Mouse (Mus musculus): ENCODE measurements around the gene Cxcr6. TPM values are rescaled to one million over a fixed set of nuclear protein-coding genes. Genes with fewer than 3 reads are reported as not detected.

The Cxcr6 gene
- polyA plus RNA-seq, 1 experiment from 2014 or later = 0.22 TPM

DNA sequence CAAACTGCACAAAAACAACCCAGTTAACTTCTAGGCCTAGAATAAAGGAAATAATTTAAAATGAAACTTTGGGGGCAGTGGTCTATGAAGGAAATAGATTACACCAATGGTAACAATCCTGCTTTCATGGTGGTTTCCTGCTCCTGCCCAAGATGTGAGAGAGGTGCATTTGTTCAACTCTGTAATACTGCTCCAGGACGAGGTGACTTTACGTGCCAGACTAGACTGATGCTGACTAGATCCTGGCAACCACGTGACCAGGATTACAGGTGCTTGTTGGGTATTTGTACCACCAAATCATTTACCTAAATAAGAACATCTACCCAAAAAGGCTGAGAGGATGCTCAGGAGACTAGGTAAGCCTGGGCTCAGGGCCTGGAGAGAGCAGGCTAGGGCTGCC lies 5.6 kb downstream of the Cxcr6 start:
- Histone ChIP-seq H3K9ac (ENCODE audit: low read depth, low read length) (no peak overlapping the region), H3K9me3 (ENCODE audit: control insufficient read depth, low read length) (no peaks in the 10 kb centered on the region), H3K27me3 (ENCODE audit: control insufficient read depth, insufficient read depth, low read length) (no peaks in the 10 kb centered on the region), H3K4me3 (ENCODE audit: low read length) (no peak overlapping the region), H3K27ac (ENCODE audit: low read depth, low read length) (no peak overlapping the region), H3K4me2 (replicated peaks; ENCODE audit: low read depth, low read length) (no peak overlapping the region), H3K4me1 (ENCODE audit: control insufficient read depth, insufficient read depth, low read length) (no peaks in the 10 kb centered on the region), H3K36me3 (ENCODE audit: control insufficient read depth, insufficient read depth, low read length) (peaks cover 36% of the 10 kb centered on the region)
- ATAC-seq (ENCODE audit: low FRiP score, low TSS enrichment) = no peak
- 93% methylated on average over 3 of the region's 3 CpGs for WGBS

DNA sequence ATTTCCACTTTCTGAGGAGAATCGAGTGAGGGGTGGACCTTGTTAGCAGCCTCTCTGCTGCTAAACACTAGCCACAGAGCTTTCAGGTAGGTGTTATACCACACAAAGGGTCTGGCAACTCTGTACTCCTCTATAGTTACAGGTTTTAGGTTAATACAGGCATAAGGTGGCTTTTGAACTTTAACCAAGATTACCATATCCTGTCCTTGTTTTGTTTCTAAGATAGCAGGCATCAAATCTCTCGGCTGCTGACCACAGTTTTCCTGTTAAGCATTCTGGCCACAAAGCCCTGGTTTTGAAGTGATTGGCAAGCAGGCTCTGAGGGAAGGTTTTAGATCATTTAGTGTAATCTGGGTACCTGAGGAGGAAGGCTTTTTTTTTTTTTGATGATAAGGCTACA lies 8.1 kb downstream of the Cxcr6 start:
- Histone ChIP-seq H3K4me2 (replicated peaks; ENCODE audit: low read depth, low read length) (no peak overlapping the region), H3K36me3 (ENCODE audit: control insufficient read depth, insufficient read depth, low read length) (peaks cover 52% of the 10 kb centered on the region), H3K27me3 (ENCODE audit: control insufficient read depth, insufficient read depth, low read length) (no peaks in the 10 kb centered on the region), H3K27ac (ENCODE audit: low read depth, low read length) (no peak overlapping the region), H3K4me1 (ENCODE audit: control insufficient read depth, insufficient read depth, low read length) (no peaks in the 10 kb centered on the region), H3K4me3 (ENCODE audit: low read length) (no peak overlapping the region), H3K9me3 (ENCODE audit: control insufficient read depth, low read length) (no peaks in the 10 kb centered on the region), H3K9ac (ENCODE audit: low read depth, low read length) (no peak overlapping the region)
- no peak for ATAC-seq (ENCODE audit: low FRiP score, low TSS enrichment)
- 88% methylated on average over 2 of the region's 2 CpGs for WGBS

DNA sequence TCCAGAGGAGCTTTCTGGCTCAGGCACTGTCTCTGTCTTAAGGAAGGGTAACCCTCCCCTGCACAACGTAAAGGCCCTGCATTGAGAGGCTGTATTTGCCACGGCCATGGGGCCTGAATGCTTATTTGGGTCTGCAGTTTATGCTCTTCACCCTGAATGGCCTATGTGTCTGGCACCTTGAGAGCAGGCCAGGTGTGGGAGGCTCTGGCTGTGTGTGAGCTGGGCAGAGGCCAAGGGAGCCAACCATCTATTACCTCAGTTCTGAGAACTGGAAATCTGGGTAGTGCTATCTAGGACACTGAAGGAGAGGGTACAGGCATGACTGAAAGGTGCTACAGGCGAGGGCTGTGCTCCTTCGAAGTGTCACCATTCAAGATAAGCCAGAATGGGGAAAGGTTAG lies 8.5 kb downstream of the Cxcr6 start:
- Histone ChIP-seq H3K4me3 (ENCODE audit: low read length) (no peak overlapping the region), H3K4me1 (ENCODE audit: control insufficient read depth, insufficient read depth, low read length) (no peaks in the 10 kb centered on the region), H3K9ac (ENCODE audit: low read depth, low read length) (no peak overlapping the region), H3K4me2 (replicated peaks; ENCODE audit: low read depth, low read length) (no peak overlapping the region), H3K9me3 (ENCODE audit: control insufficient read depth, low read length) (no peaks in the 10 kb centered on the region), H3K27ac (ENCODE audit: low read depth, low read length) (no peak overlapping the region), H3K36me3 (ENCODE audit: control insufficient read depth, insufficient read depth, low read length) (peaks cover 50% of the 10 kb centered on the region), H3K27me3 (ENCODE audit: control insufficient read depth, insufficient read depth, low read length) (no peaks in the 10 kb centered on the region)
- WGBS = 80% methylated on average over 4 of the region's 4 CpGs
- no peak for ATAC-seq (ENCODE audit: low FRiP score, low TSS enrichment)

DNA sequence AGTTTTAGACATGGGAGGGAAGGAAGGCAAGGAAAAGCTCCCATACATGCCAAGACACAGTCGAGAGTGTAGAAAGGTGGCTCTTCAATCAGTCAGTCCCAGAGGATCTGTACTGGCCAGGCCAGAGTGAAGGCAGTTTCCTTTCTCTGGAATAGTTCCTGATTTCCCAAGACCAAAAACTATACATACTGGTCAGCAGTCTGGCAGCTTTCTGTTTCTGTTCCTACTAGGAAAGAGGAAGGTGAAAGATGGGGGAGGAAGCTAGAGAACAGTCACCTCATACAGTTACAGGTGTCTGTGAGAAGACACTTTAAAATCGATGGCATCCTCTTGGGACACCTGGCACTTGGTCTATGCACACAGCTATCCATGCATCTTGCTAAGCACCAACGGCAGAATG lies 9.2 kb downstream of the Cxcr6 start:
- Histone ChIP-seq H3K9me3 (ENCODE audit: control insufficient read depth, low read length) (no peaks in the 10 kb centered on the region), H3K36me3 (ENCODE audit: control insufficient read depth, insufficient read depth, low read length) (peaks cover 45% of the 10 kb centered on the region), H3K4me2 (replicated peaks; ENCODE audit: low read depth, low read length) (no peak overlapping the region), H3K9ac (ENCODE audit: low read depth, low read length) (no peak overlapping the region), H3K4me1 (ENCODE audit: control insufficient read depth, insufficient read depth, low read length) (no peaks in the 10 kb centered on the region), H3K4me3 (ENCODE audit: low read length) (no peak overlapping the region), H3K27me3 (ENCODE audit: control insufficient read depth, insufficient read depth, low read length) (no peaks in the 10 kb centered on the region), H3K27ac (ENCODE audit: low read depth, low read length) (no peak overlapping the region)
- WGBS = 93% methylated on average over 3 of the region's 3 CpGs
- ATAC-seq (ENCODE audit: low FRiP score, low TSS enrichment) = no peak

DNA sequence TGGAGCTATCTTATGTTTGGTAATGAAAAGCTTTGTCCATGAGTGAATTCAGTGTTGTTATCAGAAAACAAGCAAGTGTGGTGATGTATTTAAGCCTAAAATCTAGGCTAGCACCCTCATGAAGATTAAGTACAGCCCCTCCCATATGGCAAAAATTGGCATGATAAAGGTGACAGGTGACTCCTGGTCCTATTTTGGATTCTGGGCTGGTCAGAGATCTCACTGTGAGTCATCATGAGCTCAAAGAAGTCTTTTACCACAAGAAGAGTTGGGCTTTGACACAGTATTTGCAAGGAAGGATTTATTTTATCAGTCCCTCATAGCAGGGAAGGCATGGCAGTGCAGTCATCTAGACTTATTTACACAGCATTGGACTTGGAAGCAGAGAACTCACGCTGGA lies 9.7 kb downstream of the Cxcr6 start:
- Histone ChIP-seq H3K27me3 (ENCODE audit: control insufficient read depth, insufficient read depth, low read length) (no peaks in the 10 kb centered on the region), H3K9me3 (ENCODE audit: control insufficient read depth, low read length) (no peaks in the 10 kb centered on the region), H3K4me3 (ENCODE audit: low read length) (no peak overlapping the region), H3K4me2 (replicated peaks; ENCODE audit: low read depth, low read length) (no peak overlapping the region), H3K9ac (ENCODE audit: low read depth, low read length) (no peak overlapping the region), H3K36me3 (ENCODE audit: control insufficient read depth, insufficient read depth, low read length) (peaks cover 44% of the 10 kb centered on the region), H3K27ac (ENCODE audit: low read depth, low read length) (no peak overlapping the region), H3K4me1 (ENCODE audit: control insufficient read depth, insufficient read depth, low read length) (no peaks in the 10 kb centered on the region)
- WGBS = 91% methylated on average over 1 of the region's 1 CpGs
- no peak for ATAC-seq (ENCODE audit: low FRiP score, low TSS enrichment)

DNA sequence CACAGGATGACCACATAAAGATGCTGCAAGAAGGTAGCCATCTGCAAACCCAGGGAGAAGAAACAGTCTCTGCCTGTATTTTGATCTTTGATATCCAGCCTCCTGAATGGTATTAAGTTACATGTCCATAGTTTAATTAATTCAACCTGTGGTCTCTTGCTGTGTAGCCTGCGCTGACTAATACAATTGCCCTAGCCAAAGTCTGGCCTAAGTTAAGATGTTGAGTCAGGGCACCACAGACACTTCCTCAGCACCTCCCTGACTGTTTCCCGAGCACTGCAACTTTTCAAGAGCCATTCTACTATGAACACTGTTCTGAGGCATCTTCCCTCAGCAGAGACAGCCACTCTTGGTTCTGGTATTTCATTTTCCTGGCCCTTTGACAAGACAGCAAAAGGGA lies 12.3 kb downstream of the Cxcr6 start:
- Histone ChIP-seq H3K4me2 (replicated peaks; ENCODE audit: low read depth, low read length) (no peak overlapping the region), H3K27ac (ENCODE audit: low read depth, low read length) (no peak overlapping the region), H3K4me1 (ENCODE audit: control insufficient read depth, insufficient read depth, low read length) (no peaks in the 10 kb centered on the region), H3K9ac (ENCODE audit: low read depth, low read length) (no peak overlapping the region), H3K4me3 (ENCODE audit: low read length) (no peak overlapping the region), H3K36me3 (ENCODE audit: control insufficient read depth, insufficient read depth, low read length) (peaks cover 63% of the 10 kb centered on the region), H3K27me3 (ENCODE audit: control insufficient read depth, insufficient read depth, low read length) (no peaks in the 10 kb centered on the region), H3K9me3 (ENCODE audit: control insufficient read depth, low read length) (no peaks in the 10 kb centered on the region)
- 88% methylated on average over 2 of the region's 2 CpGs for WGBS
- ATAC-seq (ENCODE audit: low FRiP score, low TSS enrichment) = no peak

DNA sequence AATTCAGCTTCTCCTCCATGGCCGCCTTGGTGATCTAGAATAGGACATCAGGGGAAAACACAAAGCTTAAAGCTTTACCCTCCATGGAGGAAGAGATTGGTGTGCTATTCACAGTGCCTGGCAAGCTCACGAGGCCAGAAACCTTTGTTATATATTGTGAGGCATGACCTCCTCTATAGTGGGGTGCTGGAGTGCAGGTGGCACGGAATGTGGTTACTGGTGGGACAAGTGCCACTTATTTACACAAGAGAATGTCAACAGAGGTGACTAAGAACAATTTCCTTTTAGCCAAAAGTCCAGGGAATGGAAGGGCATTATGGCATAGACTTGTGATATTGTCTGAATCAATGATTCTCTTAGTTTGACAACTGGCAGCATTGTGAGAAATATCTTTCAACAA lies 20.4 kb downstream of the Cxcr6 start:
- WGBS = 87% methylated on average over 3 of the region's 3 CpGs
- no peak for ATAC-seq (ENCODE audit: low FRiP score, low TSS enrichment)
- no peaks in the 10 kb centered on the region for H3K4me1 ChIP-seq (ENCODE audit: control insufficient read depth, insufficient read depth, low read length)
- H3K9me3 ChIP-seq (ENCODE audit: control insufficient read depth, low read length) = no peaks in the 10 kb centered on the region
- no peak overlapping the region for H3K9ac ChIP-seq (ENCODE audit: low read depth, low read length)
- H3K4me2 ChIP-seq (replicated peaks; ENCODE audit: low read depth, low read length) = no peak overlapping the region
- H3K27me3 ChIP-seq (ENCODE audit: control insufficient read depth, insufficient read depth, low read length) = no peaks in the 10 kb centered on the region
- no peak overlapping the region for H3K4me3 ChIP-seq (ENCODE audit: low read length)
- no peak overlapping the region for H3K27ac ChIP-seq (ENCODE audit: low read depth, low read length)
- peaks cover 74% of the 10 kb centered on the region for H3K36me3 ChIP-seq (ENCODE audit: control insufficient read depth, insufficient read depth, low read length)

DNA sequence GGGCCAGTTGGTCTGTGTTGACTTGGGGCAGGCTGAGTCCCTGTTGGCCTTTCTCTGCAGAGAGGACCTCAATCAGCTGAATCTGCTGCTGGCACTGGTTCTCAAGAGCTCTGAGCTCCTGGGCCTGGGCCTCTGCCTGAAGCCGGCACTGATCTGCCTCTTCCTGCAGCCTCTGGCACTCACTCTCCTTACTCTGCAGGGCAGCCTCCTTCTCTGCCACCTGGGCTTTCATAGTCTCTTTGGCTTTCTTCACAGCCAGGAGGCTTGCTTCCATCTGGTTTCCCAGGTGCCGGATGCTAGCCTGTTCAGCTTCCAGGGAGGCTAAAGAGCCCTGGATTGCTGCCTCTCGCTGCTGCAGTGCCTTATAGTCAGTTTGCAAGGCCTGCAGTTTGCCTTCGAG lies 22.6 kb downstream of the Cxcr6 start:
- Histone ChIP-seq H3K27ac (ENCODE audit: low read depth, low read length) (no peak overlapping the region), H3K4me1 (ENCODE audit: control insufficient read depth, insufficient read depth, low read length) (no peaks in the 10 kb centered on the region), H3K27me3 (ENCODE audit: control insufficient read depth, insufficient read depth, low read length) (no peaks in the 10 kb centered on the region), H3K36me3 (ENCODE audit: control insufficient read depth, insufficient read depth, low read length) (peaks cover 52% of the 10 kb centered on the region), H3K4me3 (ENCODE audit: low read length) (no peak overlapping the region), H3K4me2 (replicated peaks; ENCODE audit: low read depth, low read length) (no peak overlapping the region), H3K9me3 (ENCODE audit: control insufficient read depth, low read length) (no peaks in the 10 kb centered on the region), H3K9ac (ENCODE audit: low read depth, low read length) (no peak overlapping the region)
- ATAC-seq (ENCODE audit: low FRiP score, low TSS enrichment) = no peak
- WGBS = 92% methylated on average over 4 of the region's 4 CpGs

DNA sequence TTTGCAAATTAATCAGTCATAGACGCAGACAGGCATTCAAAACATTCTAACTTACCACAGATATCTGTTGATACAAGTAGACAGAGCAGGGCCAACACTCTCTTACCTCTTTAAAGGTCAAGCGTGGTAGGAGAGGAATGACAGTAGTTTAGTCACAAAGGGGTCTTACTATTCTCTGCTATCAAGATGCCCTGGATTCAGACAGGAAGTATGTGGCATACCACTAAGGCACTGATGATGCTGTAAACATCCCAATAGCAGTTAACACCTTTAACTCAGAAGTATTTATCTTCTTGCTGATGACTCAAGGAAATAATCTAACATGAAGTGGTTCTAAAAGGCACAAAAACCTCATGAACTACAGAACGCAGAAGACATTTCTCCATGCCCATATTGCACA lies 29.6 kb downstream of the Cxcr6 start:
- WGBS = 88% methylated on average over 3 of the region's 3 CpGs
- Histone ChIP-seq H3K4me1 (ENCODE audit: control insufficient read depth, insufficient read depth, low read length) (no peaks in the 10 kb centered on the region), H3K36me3 (ENCODE audit: control insufficient read depth, insufficient read depth, low read length) (peaks cover 42% of the 10 kb centered on the region), H3K4me2 (replicated peaks; ENCODE audit: low read depth, low read length) (no peak overlapping the region), H3K9me3 (ENCODE audit: control insufficient read depth, low read length) (no peaks in the 10 kb centered on the region), H3K4me3 (ENCODE audit: low read length) (no peak overlapping the region), H3K9ac (ENCODE audit: low read depth, low read length) (no peak overlapping the region), H3K27ac (ENCODE audit: low read depth, low read length) (no peak overlapping the region), H3K27me3 (ENCODE audit: control insufficient read depth, insufficient read depth, low read length) (no peaks in the 10 kb centered on the region)
- ATAC-seq (ENCODE audit: low FRiP score, low TSS enrichment) = no peak

DNA sequence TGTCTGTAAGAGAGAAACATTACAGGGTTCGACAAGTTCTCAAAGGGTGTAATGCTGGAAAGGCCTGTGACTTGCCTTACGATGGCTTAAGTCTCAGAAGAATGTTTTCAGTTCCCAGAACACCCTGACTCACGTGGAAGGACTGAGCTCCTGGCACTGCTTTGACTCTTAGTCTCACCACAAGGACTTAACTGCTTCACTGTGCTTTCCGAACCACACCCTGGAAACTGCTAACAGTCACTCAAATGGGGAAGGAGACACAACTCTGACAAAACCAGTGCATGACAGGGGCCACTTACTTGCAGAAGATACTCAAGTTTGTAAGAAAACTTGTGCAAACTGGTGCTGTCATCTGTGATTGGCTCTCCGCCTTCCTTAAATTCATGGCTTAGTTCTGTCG lies 34.0 kb downstream of the Cxcr6 start:
- Histone ChIP-seq H3K9me3 (ENCODE audit: control insufficient read depth, low read length) (no peaks in the 10 kb centered on the region), H3K4me1 (ENCODE audit: control insufficient read depth, insufficient read depth, low read length) (no peaks in the 10 kb centered on the region), H3K4me2 (replicated peaks; ENCODE audit: low read depth, low read length) (no peak overlapping the region), H3K27me3 (ENCODE audit: control insufficient read depth, insufficient read depth, low read length) (no peaks in the 10 kb centered on the region), H3K27ac (ENCODE audit: low read depth, low read length) (no peak overlapping the region), H3K9ac (ENCODE audit: low read depth, low read length) (no peak overlapping the region), H3K36me3 (ENCODE audit: control insufficient read depth, insufficient read depth, low read length) (peaks cover 32% of the 10 kb centered on the region), H3K4me3 (ENCODE audit: low read length) (no peak overlapping the region)
- no peak for ATAC-seq (ENCODE audit: low FRiP score, low TSS enrichment)
- 92% methylated on average over 6 of the region's 6 CpGs for WGBS

Data from kidney, embryonic 14.5 days (tissue).